Mouse (Mus musculus) heart, embryonic 14.5 days (tissue): ENCODE results near the gene Rbp7. TPM values are rescaled to one million over a fixed set of nuclear protein-coding genes. Genes with fewer than 3 reads are reported as not detected.

Experiments used
- polyA plus RNA-seq: library from polyadenylated mRNA; unstranded; fragments of >200 nt; fragmentation: Nextera tagmentation; extraction: Ambion mirVana; gene quantifications from 2 replicates; pipeline ENCODE4 v1.2.1, GENCODE M21; 2014

Gene Rbp7
- polyA plus RNA-seq, 1 experiment from 2014 or later: 8.6 TPM

Other genes starting within 250 kb of the Rbp7 start
- 47.1 and 51.9 TPM in 2 replicates for gene Kif1b, start 147.3 kb downstream of the Rbp7 start, polyA plus RNA-seq
- gene Ube4b, start 28.2 kb downstream of the Rbp7 start, polyA plus RNA-seq: 29.6 and 30.3 TPM in 2 replicates
- 0.47 TPM in 1 of 2 replicates, not detected in the other for gene Tmem274, start 22.4 kb upstream of the Rbp7 start, polyA plus RNA-seq
- gene Nmnat1, start 30.2 kb upstream of the Rbp7 start, polyA plus RNA-seq: 13.4 and 14.8 TPM in 2 replicates
- 32.1 and 39.8 TPM in 2 replicates for gene Lzic, start 30.3 kb upstream of the Rbp7 start, polyA plus RNA-seq
- 35.4 and 43.1 TPM in 2 replicates for gene Ctnnbip1, start 63.3 kb upstream of the Rbp7 start, polyA plus RNA-seq
- 18.2 and 18.5 TPM in 2 replicates for gene Clstn1, start 131.5 kb upstream of the Rbp7 start, polyA plus RNA-seq
- gene Pik3cd, start 247.6 kb upstream of the Rbp7 start, polyA plus RNA-seq: 3.1 and 4.6 TPM in 2 replicates